8 mouse cellular contexts compared by ENCODE assay signal in the genomic region with DNA sequence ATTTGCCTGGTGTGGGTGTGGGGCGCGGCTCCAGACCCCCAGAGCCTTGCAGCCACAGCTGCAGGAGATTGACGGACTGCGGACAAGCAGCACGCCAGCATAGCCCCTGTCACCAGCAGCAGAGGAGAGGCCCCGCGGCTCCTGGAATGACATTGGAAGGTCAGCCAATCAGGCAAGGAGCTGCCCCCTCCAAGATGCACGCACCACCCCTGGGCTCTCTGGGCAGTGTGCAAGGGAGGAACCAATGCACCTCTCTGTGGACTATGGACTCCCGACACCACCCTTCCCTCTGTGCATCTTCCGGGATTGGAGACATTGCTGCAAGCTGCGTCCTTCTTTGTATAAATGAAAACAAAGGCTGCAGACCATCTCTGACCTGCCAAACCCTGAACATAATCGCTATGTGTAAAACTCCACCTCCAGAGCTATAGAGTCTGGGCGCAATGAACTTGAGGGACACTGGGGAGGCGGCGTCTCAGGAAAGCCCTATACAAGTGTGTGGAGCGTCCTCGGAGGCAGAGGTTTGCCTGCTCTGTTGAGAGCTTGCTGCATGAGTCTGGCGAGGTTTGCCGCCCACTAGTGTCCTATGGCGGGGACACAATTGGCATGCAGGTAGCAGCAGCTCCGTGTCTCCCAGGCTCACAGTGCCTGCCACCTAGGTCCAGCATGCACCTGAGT. TPM values are rescaled to one million over a fixed set of nuclear protein-coding genes. Genes with fewer than 3 reads are reported as not detected.
DNase-seq lines count a peak whose midpoint lies in the region; ATAC-seq and TF ChIP-seq lines count a peak whose summit lies in the region.

No protein-coding gene starts in this region.

- no peak for ATAC-seq in limb, embryonic 15.5 days (ENCODE audit: insufficient number of reproducible peaks, low FRiP score, low TSS enrichment, low read depth)
- peak; percentile 80 for ATAC-seq in midbrain, embryonic 14.5 days (ENCODE audit: low FRiP score, low TSS enrichment)

- H3K27ac ChIP-seq in heart, embryonic 10.5 days, result peak overlapping the region; percentile 64
- no peak overlapping the region for H3K27ac ChIP-seq in limb, embryonic 15.5 days
- peak overlapping the region; percentile 91 for H3K27ac ChIP-seq in midbrain, embryonic 14.5 days (replicated peaks; ENCODE audit: low read depth, low read length)
- no peak overlapping the region for H3K27ac ChIP-seq in thymus, adult 2 months (ENCODE audit: control insufficient read depth, insufficient read depth, low read length)

- WGBS in heart, embryonic 10.5 days, result 3% methylated on average over 21 of the region's 21 CpGs
- 2% methylated on average over 21 of the region's 21 CpGs for WGBS in limb, embryonic 15.5 days
- WGBS in midbrain, embryonic 14.5 days, result under 1% methylated on average over 21 of the region's 21 CpGs
- WGBS in thymus, adult 2 months, result 4% methylated on average over 21 of the region's 21 CpGs

- H3K9ac ChIP-seq in limb, embryonic 15.5 days, result no peak overlapping the region
- H3K9ac ChIP-seq in midbrain, embryonic 14.5 days (replicated peaks; ENCODE audit: low read length), result peak overlapping the region; percentile 69

- DNase-seq in thymus, adult 18-20 months, result peak; percentile 7 to 21
- DNase-seq in thymus, postnatal 0 days (ENCODE audit: low spot score), result no peak
- peak; percentile 81 for DNase-seq in embryo, embryonic 11 days
- peak; percentile 82 for DNase-seq in heart, embryonic 10.5 days (ENCODE audit: low spot score)
- DNase-seq in kidney, adult 9 months, result peak; percentile 46
- DNase-seq in midbrain, embryonic 14.5 days, result peak; percentile 91
- DNase-seq in thymus, adult 2 months, result peak; percentile 39

- no peaks in the 10 kb centered on the region for H3K36me3 ChIP-seq in heart, embryonic 10.5 days
- no peaks in the 10 kb centered on the region for H3K36me3 ChIP-seq in limb, embryonic 15.5 days
- no peaks in the 10 kb centered on the region for H3K36me3 ChIP-seq in midbrain, embryonic 14.5 days (ENCODE audit: control insufficient read depth, insufficient read depth, low read length)
- no peaks in the 10 kb centered on the region for H3K36me3 ChIP-seq in thymus, adult 2 months (ENCODE audit: control insufficient read depth, insufficient read depth, low read length)

- peaks cover 70% of the 10 kb centered on the region for H3K27me3 ChIP-seq in heart, embryonic 10.5 days (ENCODE audit: insufficient read depth, poor library complexity, severe bottlenecking)
- peaks cover 54% of the 10 kb centered on the region for H3K27me3 ChIP-seq in limb, embryonic 15.5 days
- H3K27me3 ChIP-seq in midbrain, embryonic 14.5 days (ENCODE audit: control insufficient read depth, insufficient read depth, low read length), result no peaks in the 10 kb centered on the region
- no peaks in the 10 kb centered on the region; the same call in 1 of the 2 replicates for H3K27me3 ChIP-seq in thymus, adult 2 months (ENCODE audit: control insufficient read depth, insufficient read depth, low read length)

- peak overlapping the region; percentile 64 for H3K4me3 ChIP-seq in heart, embryonic 10.5 days
- H3K4me3 ChIP-seq in limb, embryonic 15.5 days, result peak overlapping the region; percentile 27
- peak overlapping the region; percentile 42 for H3K4me3 ChIP-seq in midbrain, embryonic 14.5 days (replicated peaks; ENCODE audit: low read depth, low read length)
- H3K4me3 ChIP-seq in thymus, adult 2 months (ENCODE audit: control insufficient read depth, insufficient read depth, low read length), result 0 out of 2 replicates have a peak overlapping the region, but pooled peaks have one; percentile 2

- H3K4me2 ChIP-seq in limb, embryonic 15.5 days, result peak overlapping the region; percentile 50
- H3K4me2 ChIP-seq in midbrain, embryonic 14.5 days (ENCODE audit: low read length), result peak overlapping the region; percentile 95

- no peaks in the 10 kb centered on the region for H3K9me3 ChIP-seq in heart, embryonic 10.5 days
- H3K9me3 ChIP-seq in limb, embryonic 15.5 days, result no peaks in the 10 kb centered on the region
- H3K9me3 ChIP-seq in midbrain, embryonic 14.5 days (ENCODE audit: control insufficient read depth, low read length), result no peaks in the 10 kb centered on the region

- TF ChIP-seq POLR2A in thymus, adult 2 months (IDR thresholded peaks at IDR 0.05; ENCODE audit: control insufficient read depth, extremely low read depth, insufficient read depth, low read length, poor library complexity), result no peak

- peaks cover 12% of the 10 kb centered on the region for H3K4me1 ChIP-seq in heart, embryonic 10.5 days
- H3K4me1 ChIP-seq in limb, embryonic 15.5 days, result peaks cover 17% of the 10 kb centered on the region
- H3K4me1 ChIP-seq in midbrain, embryonic 14.5 days (ENCODE audit: control insufficient read depth, insufficient read depth, low read length), result peaks cover 48% of the 10 kb centered on the region
- no peaks in the 10 kb centered on the region for H3K4me1 ChIP-seq in thymus, adult 2 months (replicated peaks; ENCODE audit: control insufficient read depth, insufficient read depth, low read length)

- no peak for TF ChIP-seq CTCF in thymus, adult 2 months (IDR thresholded peaks at IDR 0.05; ENCODE audit: borderline replicate concordance, control insufficient read depth, extremely low read depth, insufficient read depth, low read length, poor library complexity)

RNA-seq across cellular contexts. Expression of gene Dscam, which starts 5.0 kb away (rescaled TPM):
- polyA plus RNA-seq in thymus, postnatal 0 days (2015; fragmentation: Nextera tagmentation; extraction: Ambion mirVana), result 0.01 and 0.05 TPM in 2 replicates
- polyA plus RNA-seq in heart, embryonic 10.5 days (2016; fragmentation: Nextera tagmentation; extraction: Ambion mirVana), result 0.07 and 0.20 TPM in 2 replicates
- 0.06 and 0.08 TPM in 2 replicates for polyA plus RNA-seq in limb, embryonic 15.5 days (2015; fragmentation: Nextera tagmentation; extraction: Ambion mirVana)
- polyA plus RNA-seq in midbrain, embryonic 14.5 days (2014; fragmentation: Nextera tagmentation; extraction: Ambion mirVana), result 24.4 and 24.7 TPM in 2 replicates
- polyA plus RNA-seq in thymus, adult 2 months (2012; rRNA removed), result 0.14 and 0.28 TPM in 2 replicates

Comparison
In these comparisons a context has a peak if more than half of its experiments do, and no peak if none do; other contexts are left out.
1. H3K27ac ChIP-seq: peak in heart, embryonic 10.5 days (single experiment) and midbrain, embryonic 14.5 days (single experiment); none in limb, embryonic 15.5 days (single experiment) and thymus, adult 2 months (single experiment).
2. H3K4me3 ChIP-seq: peak in every context shown above with its lines; median percentile 64 in heart, embryonic 10.5 days; 42 in midbrain, embryonic 14.5 days; 27 in limb, embryonic 15.5 days; 2 in thymus, adult 2 months.
3. RNA of gene Dscam, which starts 5.0 kb away (polyA plus RNA-seq): 24.4 to 24.7 TPM in midbrain, embryonic 14.5 days; 0.14 to 0.28 TPM in thymus, adult 2 months, 0.07 to 0.20 TPM in heart, embryonic 10.5 days, 0.06 to 0.08 TPM in limb, embryonic 15.5 days and 0.01 to 0.05 TPM in thymus, postnatal 0 days; every median in the first group is over 10 times any median in the second.